Mouse (Mus musculus): Measurements from ENCODE around the gene Vmn1r12. TPM values are rescaled to one million over a fixed set of nuclear protein-coding genes. Genes with fewer than 3 reads are reported as not detected.
"Not testable (repeated sequence)": the region's sequence is repeated elsewhere in the genome, so short reads cannot be mapped to it uniquely, and the experiment has no call there.

The Vmn1r12 gene
- polyA plus RNA-seq (2017; shearing (Covaris generic)) = not detected

DNA sequence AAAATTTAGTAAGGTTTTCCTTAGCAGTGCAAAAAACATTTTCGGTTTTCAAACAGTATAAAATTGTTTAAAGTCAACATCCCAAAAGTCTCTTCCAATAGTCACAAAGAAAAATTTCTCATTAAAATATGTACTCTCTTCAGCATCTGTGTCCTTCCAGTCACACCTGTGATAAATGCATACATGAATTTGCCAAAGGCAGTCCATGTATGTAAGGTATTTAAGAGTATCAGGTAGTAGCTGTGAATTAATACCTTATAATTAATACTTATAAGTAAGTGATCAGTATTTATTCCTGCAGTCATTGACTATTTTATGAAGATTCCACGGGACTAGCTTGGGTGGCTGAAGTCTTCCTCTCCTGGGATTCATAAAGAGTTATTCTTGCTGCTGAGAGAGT lies at the start of gene Vmn1r12:
TSS of gene Vmn1r12 (plus strand) at position 301 of the 400 bp plus-strand sequence.
- no peak for ATAC-seq

- no peak for ATAC-seq
Measured at GRCm38 (mm10) chr6:57109154-57109553, 47.6 kb upstream of the Vmn1r12 start, which contains the start of gene Vmn1r10. Gene Vmn1r10 (plus strand): TSS chr6:57109454.

DNA sequence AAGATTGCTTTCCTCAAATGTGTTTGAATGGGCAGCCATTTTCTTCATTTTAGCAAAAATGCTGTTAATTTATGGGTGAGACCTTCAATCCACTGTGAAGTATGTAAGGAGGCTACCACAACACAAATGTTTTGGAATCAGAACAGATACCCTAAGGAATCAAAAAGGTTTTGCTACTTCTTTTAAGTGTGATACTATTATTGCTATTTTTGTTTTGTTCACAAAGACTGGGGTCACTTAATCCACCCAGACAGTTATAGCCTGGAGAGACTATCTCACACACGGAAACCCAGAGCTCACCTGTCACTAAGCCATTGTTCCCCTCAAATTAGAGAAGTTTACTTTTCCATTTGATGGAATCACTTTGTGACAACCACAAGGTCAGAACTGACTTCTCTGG lies 23.6 kb upstream of the Vmn1r12 start, which contains the start of gene Vmn1r11:
TSS of gene Vmn1r11 (plus strand) at position 301 of the 400 bp plus-strand sequence.
- ATAC-seq = no peak

DNA sequence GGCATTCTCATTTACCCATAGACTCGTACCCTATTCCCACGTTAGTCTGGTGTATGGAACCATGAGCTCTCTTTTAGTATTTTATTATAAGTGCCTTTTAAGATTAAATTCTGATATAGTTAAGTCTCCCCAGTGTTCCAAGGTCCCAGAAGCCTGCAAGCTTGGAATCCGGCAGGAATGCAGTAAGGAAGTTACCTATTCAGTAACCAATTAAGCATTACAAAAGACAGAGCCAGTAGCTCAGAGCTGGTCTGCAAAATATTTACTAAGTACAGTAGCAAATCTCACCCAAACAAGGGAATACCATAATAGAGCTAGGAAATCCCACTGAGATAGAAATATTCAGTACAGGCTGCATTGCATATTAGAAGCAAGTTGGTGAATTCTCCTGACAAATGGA lies 33.3 kb downstream of the Vmn1r12 start:
- ATAC-seq = not testable (repeated sequence)

DNA sequence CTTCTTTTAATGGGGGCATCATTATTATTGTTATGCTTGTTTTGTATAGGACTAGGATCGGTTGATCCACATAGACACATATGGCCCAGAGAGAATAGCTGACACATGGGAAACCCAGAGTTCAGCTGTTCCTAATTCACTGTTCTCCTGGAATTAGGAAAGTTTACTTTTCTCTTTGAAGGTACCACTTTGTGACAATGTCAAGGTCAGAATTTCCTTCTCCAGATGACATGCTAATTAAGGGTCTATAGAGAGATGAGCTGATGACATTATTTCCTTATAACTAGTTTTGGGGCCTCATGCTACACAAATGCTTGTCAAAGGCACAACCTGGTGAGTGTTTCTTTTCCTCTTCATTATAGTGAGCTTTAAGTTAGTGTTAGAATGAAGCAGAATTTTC lies 46.3 kb downstream of the Vmn1r12 start, which contains the start of gene Vmn1r13:
TSS of gene Vmn1r13 (plus strand) at position 301 of the 400 bp plus-strand sequence.
- not testable (repeated sequence) for ATAC-seq

Other genes starting within 250 kb of the Vmn1r12 start
- gene Nt5c3, start 233.0 kb upstream of the Vmn1r12 start, polyA plus RNA-seq (2017; shearing (Covaris generic)) = 10 to 100 TPM; 57.3 to 63.7 TPM
- gene Vmn1r4, start 232.9 kb upstream of the Vmn1r12 start, polyA plus RNA-seq (2017; shearing (Covaris generic)) = under 1 TPM in 1 of 2 experiments, not detected in 1; 0.16 TPM
- not detected for gene Vmn1r5, start 186.6 kb upstream of the Vmn1r12 start, polyA plus RNA-seq (2017; shearing (Covaris generic))
- not detected for gene Vmn1r6, start 159.7 kb upstream of the Vmn1r12 start, polyA plus RNA-seq (2017; shearing (Covaris generic))
- gene Vmn1r7, start 131.6 kb upstream of the Vmn1r12 start, polyA plus RNA-seq (2017; shearing (Covaris generic)) = not detected
- not detected for gene Vmn1r8, start 124.6 kb upstream of the Vmn1r12 start, polyA plus RNA-seq (2017; shearing (Covaris generic))
- gene Vmn1r9, start 90.1 kb upstream of the Vmn1r12 start, polyA plus RNA-seq (2017; shearing (Covaris generic)) = not detected
- not detected for gene Vmn1r10, start 47.5 kb upstream of the Vmn1r12 start, polyA plus RNA-seq (2017; shearing (Covaris generic))
- not detected for gene Vmn1r11, start 23.5 kb upstream of the Vmn1r12 start, polyA plus RNA-seq (2017; shearing (Covaris generic))
- 1 to 10 TPM in 1 of 2 experiments, not detected in 1; 1.5 TPM for gene Vmn1r13, start 46.4 kb downstream of the Vmn1r12 start, polyA plus RNA-seq (2017; shearing (Covaris generic))
- not detected for gene Vmn1r14, start 74.8 kb downstream of the Vmn1r12 start, polyA plus RNA-seq (2017; shearing (Covaris generic))
- gene Vmn1r15, start 101.0 kb downstream of the Vmn1r12 start, polyA plus RNA-seq (2017; shearing (Covaris generic)) = not detected
- gene Vmn1r16, start 172.6 kb downstream of the Vmn1r12 start, polyA plus RNA-seq (2017; shearing (Covaris generic)) = not detected
- not detected for gene Vmn1r17, start 206.8 kb downstream of the Vmn1r12 start, polyA plus RNA-seq (2017; shearing (Covaris generic))
- gene Vmn1r18, start 238.9 kb downstream of the Vmn1r12 start, polyA plus RNA-seq (2017; shearing (Covaris generic)) = not detected
- not detected for gene Vmn1r19, start 246.9 kb downstream of the Vmn1r12 start, polyA plus RNA-seq (2017; shearing (Covaris generic))

All from CD4-positive, CD25-positive, alpha-beta regulatory T cell, adult 4 months (primary cell).